Mouse (Mus musculus) left cerebral cortex, postnatal 36 days (tissue): Measurements from ENCODE around the gene 6430548M08Rik. TPM values are rescaled to one million over a fixed set of nuclear protein-coding genes. Genes with fewer than 3 reads are reported as not detected.

Experiments
- DNase-seq, 2 experiments: peaks; one replicate each; pipeline ENCODE4 v3.0.0; 2021 to 2022; ENCODE audit warnings: low spot score in 2 of 2, mixed read lengths in 1 of 2
- intact Hi-C: fragments of 180-260 bp; cut with DNase I; formaldehyde crosslinking; loops from one replicate; pipeline ENCODE4 v1.15.1; 2025
- total RNA-seq, 2 experiments: library from RNA; stranded (reverse); gene quantifications; 2 replicates each; pipeline ENCODE4 v1.2.3; 2021

The 6430548M08Rik gene
- 100 to 1,000 TPM; 246 to 248 TPM for total RNA-seq

DNA sequence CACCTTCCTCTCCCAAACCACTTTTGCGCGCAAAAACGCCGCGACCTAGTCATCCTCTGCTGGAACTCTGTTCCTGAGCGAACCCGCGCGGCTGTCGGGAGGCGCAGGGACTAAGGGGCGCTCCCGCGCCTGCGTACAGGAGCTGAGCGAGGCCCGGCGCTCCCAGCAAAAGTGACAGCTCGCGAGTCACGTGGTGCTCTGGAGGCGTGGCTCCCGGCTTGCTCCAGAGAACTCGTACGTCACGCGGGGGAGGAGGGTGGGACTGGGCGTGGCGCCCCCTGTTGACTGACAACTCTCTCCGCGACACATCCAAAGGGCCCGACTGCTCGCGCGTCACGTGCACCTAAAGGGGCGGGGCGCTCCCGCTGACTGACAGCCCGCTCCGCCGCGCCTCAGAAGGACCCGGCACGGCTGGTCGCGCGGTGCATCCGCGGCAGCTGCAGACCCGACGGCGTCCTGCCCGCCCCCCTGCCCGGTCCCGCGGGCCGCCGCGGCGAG lies at the start of gene 6430548M08Rik:
6430548M08Rik (plus strand) TSS at position 395 of the 498 bp plus-strand sequence.
- intact Hi-C loops: no loop called here
- peak; percentile 100 for DNase-seq

DNA sequence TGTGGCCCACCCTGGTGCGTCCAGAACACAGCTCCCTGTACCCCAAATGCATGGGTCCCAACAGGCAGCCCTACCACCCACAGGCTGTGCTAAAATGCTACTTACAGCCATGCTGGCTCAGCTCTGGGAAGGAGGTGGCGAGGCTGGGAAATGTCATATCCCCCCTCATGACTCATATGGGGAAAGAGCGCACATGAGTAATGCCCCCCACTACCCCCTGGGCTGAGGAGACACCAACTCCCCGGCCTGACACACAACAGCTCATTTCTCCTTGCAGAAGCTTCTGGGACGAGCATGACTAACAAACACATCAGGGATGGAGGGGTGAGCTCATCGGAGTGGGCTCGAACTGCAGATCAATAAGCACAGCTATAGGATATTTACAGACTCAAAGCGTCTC lies 48.3 kb upstream of the 6430548M08Rik start:
- no peak for DNase-seq
- intact Hi-C loops: no loop called here

DNA sequence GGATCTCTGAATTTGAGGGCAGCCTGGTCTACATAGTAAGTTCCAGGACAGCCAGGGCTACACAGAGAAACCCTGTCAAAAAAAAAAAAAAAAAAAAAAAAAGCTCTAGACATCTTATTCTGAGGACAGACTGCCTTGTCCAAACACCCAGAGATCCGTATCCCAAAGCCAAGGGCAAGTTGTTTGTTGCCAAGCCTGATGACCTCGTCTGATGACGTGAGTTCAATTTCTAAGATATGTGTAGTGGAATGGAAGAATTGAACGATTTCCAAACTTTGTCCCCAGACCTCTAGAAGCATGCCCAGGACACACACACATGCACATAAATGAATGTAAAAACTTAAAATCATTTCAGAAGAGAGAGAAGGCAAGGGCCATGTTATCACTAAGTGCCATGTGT lies 47.7 kb upstream of the 6430548M08Rik start:
- DNase-seq: no peak
- intact Hi-C loops: no loop called here

DNA sequence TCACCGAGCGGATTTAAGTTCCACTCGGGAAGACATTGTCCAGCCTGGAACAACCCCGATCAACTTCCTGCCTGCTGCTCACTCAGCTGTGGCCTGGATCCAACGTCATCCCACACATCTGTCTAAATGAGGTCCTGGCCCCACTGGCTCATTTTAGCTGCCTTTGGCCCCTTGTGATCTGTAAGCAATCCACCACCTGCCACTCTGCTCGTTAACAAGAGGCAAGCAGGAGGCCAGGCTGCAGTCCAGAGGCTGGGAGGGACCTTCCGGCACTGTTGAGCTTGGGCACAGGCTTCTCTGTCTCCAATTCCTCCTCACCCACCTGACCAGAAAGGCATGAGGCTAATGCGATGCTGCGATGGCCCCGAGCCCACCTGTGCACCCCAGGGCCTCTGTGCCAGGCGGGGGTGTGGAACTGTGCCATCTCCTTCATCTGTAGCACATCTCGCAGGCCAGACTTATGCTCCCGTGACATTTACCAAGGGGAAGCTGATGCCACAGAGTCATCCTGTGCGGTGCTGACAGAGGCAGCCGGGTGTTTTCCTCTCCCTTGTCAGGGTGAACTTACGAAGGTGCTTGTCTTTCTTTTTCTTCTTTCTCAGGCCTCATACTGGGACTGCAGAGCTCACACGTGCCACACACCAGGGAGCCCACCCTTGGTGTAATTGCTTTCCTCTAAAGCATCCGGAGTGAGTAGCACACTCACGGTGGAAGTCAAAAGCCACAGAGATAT lies 45.9 kb upstream of the 6430548M08Rik start:
- DNase-seq: no peak

DNA sequence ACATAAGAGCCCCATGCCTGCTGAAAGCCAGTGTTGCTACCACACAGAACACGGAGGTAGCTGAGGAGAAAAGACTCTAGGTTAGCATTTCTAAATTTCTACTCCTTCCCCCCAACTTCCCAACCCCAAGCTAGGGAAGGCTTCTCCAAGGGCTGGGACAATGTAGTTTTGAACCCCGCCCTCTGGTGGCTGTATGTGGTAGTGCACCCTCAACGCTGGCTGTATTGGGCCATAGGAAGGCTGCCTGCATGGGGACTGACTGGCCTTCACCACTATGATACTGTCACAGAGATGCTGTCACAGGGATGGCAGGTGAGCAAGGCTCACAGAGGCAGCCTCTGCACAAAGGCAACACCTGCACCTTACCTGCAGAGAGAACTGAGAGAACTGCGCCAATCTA lies 42.3 kb upstream of the 6430548M08Rik start:
- peak; percentile 69 to 81 for DNase-seq
- intact Hi-C loops: loop anchor here (2.0 to 10.0 kb wide), 3 partner anchors 79 to 287 kb away; partner anchors contain the start of gene Crispld2

More for the DNA sequence above, 45.9 kb upstream of the 6430548M08Rik start:
- intact Hi-C loops: no loop called here

DNA sequence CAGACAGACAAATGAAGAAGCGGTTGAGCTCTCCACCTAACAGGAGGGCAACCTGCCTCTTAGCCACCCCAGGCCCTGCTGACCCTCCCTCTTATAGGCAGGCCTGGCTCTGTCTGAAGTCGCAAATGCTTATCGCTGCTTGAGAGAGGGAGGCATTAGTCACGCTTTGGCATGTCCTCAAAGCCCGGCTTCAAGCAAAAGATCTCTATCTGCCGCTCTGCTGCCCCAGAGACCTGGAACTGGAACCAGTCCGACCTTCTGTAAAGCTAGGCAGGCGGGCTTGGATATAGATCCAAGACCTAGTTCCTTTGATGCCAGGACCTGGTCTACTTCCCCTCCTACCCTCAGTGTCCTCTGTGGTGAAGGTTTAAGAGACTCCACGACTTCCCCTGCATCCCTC lies 41.7 kb upstream of the 6430548M08Rik start:
- no peak for DNase-seq
- intact Hi-C loops: loop anchor here (5.0 to 10.0 kb wide), 2 partner anchors 80 to 287 kb away; partner anchors contain the start of gene Crispld2

DNA sequence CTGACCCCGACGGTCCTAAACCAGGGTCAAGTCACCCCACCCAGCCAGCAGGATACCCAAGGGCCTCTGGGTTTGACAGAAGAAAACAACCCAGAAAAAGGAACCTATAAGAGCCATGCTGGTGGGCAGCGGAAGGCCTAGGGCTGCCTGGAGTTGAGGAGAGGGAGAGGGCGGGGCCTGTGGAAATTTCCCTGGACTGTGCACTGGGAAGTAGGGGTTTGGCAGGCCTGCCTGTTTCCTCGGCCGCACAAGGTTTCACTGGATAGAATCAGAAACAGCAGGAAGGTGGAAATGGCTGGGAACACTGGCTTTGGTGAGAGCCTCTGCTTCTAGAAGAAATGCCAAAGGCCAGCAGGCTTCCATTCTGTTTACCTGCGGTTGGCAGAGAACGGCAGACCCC lies 41.1 kb upstream of the 6430548M08Rik start:
- intact Hi-C loops: loop anchor here (5.0 to 10.0 kb wide), 2 partner anchors 81 to 288 kb away; partner anchors contain the start of gene Crispld2
- no peak for DNase-seq

DNA sequence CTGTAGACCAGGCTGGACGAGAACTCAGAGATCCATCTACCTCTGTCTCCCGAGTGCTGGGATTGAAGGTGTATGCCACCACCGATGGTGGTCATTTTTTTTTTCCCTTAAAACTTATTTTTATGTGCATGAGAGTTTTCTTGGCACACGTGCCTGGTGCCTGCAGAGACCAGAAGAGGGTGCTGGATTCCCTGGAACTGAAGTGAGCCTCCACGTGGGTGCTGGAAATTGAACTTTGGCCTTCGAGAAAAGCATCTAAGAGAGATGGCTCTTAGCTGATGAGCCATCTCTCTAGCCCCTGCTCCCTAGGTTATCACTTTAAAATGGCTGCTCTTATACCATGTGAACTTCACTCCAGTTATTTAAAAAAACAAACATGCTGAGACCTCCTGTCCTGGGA lies 39.4 kb upstream of the 6430548M08Rik start:
- no peak for DNase-seq
- intact Hi-C loops: loop anchor here (5.0 to 10.0 kb wide), 2 partner anchors 82 to 290 kb away; partner anchors contain the start of gene Crispld2

DNA sequence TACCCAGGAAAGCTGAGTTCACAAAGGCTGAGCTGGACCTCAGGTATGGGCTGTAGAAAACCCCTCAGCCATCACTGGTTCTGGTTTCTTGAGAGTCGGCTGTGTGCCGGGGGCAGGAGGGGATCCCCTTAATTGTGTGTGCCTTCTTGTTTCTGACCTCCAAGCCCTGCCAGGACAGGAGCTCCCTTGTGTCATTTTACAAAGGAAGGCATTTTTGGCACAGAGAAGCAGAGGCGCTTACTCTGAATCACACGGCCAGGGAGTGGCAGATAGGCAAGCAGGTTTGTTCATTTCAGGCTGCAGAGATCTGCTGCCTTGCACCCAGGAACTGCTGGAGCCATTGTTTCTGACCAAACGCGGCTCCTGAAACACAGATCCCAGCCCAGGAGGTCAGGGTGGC lies 38.6 kb upstream of the 6430548M08Rik start:
- intact Hi-C loops: loop anchor here (10.0 kb wide), 1 partner anchor 291 kb away; no protein-coding TSS in a partner anchor
- DNase-seq: no peak

DNA sequence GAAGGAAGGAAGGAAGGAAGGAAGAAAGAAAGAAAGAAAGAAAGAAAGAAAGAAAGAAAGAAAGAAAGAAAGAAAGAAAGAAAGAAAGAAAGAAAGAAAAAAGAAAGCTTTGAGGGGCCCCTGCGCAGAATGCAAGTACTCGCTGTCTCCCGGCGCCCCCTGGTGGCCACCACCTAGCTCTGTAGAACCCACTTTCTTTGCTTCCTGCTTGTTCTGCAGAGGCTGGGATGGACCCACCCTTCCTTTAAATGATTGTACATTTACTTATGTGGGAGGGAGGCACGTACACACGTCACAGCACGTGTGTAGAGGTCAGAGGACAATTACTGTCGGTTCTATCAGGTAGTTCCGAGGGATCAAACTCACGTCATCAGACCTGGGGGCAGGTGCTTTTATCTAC lies 35.9 kb upstream of the 6430548M08Rik start:
- intact Hi-C loops: loop anchor here (2.0 to 10.0 kb wide), 2 partner anchors 133 to 293 kb away; no protein-coding TSS in a partner anchor
- DNase-seq: peak; percentile 59 to 71

DNA sequence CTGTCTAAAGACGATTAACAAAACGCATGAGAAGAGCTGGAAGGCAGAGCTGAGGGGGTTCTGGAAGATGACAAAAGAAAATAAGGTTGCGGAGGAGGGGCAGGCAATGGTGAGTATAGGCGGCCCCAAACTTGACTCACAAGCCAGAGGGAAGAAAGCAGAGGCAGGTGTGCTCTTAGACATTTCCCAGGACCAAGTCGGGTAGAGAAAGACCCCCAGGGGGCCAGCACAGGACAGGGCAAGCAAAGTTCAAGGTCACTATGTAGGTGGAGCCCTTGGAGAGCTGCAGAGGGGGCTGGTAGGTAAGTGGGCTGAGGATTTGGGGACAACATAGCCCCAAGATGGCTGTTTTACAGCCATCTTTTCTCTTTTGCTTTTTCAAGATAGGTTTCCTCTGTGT lies 34.6 kb upstream of the 6430548M08Rik start:
- no peak for DNase-seq
- intact Hi-C loops: loop anchor here (2.0 to 10.0 kb wide), 2 partner anchors 135 to 295 kb away; no protein-coding TSS in a partner anchor

DNA sequence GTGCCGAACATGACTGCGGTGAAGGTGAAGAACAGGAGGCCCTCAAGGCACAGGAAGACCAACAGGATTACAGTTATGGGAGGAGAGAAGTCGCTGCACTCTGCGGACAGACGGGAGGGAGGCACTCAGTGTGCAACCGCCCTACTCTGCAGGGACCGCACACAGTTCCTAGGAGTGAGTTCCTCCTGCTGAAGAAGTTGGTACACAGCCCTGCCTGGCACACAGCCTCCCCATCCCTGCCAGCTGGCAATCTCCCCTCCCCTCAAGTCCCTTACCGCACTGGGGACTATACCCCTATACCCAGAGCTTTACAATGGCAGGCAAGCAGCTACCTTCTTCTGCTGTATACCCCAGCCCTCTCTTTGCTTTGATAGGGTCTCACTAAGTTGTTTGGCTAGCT lies 30.7 kb upstream of the 6430548M08Rik start:
- DNase-seq: no peak
- intact Hi-C loops: no loop called here

DNA sequence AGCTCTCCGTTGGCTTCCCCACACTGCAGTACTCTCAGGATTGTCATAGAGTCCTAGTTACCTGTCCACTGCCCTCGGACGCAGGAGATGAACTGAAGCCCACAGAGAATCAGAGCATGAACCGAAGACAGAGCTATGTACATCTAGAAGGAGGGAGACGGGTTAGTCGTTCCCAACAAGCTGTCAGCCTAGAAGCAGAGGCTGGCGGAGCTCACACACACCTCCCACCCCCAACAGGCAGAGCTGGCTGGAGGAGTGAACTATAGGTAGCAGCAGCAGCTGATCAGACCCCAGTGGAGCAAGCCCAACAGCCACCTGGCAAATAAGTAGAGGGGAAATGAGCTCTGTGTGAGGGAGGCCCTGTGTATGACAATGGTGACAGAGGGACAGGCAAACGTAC lies 29.2 kb upstream of the 6430548M08Rik start:
- intact Hi-C loops: no loop called here
- peak in 1 of 2 experiments; percentile 25 for DNase-seq

DNA sequence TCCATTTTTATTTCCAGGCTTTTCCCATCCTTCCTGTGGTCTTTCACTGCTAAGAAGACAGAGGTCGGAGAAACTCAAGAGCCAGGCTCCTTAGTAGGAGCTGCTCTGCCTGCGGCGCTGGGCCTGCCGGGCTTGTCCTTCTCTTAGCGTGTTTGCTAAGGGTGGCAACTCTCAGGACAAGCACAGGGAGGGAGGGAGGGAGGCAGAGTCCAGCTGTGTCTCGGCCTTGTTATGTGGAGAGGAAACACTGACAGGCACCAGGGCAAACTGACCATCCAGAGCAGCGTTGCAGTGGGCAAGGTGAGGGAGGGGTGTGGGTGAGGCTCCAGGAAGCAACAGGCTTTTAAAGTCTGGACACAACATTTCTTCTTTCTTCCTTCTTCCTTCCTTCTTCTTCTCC lies 24.4 kb upstream of the 6430548M08Rik start:
- intact Hi-C loops: no loop called here
- no peak for DNase-seq

DNA sequence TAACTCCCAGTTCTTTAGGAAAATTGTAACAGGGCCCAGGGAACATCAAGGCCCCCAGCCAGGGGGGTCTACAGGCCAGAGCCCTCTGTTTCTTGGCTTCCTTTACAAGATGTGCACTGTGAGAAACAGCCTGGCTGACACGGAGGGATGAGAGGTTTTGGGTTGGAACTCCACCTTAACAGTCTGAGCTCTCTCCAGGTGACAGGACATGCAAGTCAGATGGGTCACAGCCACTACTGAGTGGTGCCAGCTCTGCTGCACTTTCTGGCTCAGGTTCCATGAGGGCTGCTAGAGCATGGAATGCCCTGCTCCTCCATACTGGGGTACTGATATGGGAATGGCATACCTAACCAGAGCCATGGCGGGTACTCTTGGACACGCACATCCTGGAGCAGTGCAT lies 22.9 kb upstream of the 6430548M08Rik start:
- intact Hi-C loops: no loop called here
- no peak for DNase-seq

DNA sequence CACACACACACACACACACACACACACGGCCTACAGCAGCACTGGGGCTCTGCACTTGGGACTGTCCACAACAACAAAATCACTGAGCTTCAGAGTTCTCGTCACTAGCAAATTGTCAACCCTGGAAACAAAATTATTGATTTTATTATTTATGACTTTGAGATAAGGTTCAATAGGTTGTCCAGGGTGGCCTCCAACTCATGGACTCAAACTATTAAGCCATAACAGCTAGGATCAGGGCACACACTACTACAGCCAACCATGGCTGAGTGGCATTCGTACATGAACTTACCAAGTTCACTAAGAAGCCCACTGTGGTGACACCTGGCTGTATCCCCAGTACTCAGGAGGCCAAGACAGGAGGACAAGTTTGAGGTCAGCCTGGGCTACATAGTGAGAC lies 20.8 kb upstream of the 6430548M08Rik start:
- DNase-seq: no peak
- intact Hi-C loops: no loop called here

DNA sequence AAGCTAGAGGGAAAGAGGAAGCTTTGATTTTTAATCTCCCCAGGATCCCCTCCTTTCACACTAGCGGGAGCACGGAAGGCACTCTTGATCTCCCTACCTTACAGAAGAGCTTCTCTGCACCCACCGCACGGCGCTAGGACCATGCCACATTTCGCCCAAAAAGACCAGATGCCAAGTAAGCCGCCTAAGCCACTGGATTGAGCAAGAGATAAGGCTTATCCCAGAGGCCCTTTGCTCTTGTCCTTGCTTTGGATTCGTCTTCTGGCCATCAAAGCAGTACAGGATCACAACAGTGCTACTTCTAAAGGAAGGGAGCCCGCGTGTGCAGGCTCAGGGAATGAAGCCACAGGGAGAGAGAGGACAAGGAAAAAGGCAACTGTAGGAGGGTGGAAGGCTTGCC lies 19.2 kb upstream of the 6430548M08Rik start:
- intact Hi-C loops: no loop called here
- no peak for DNase-seq

DNA sequence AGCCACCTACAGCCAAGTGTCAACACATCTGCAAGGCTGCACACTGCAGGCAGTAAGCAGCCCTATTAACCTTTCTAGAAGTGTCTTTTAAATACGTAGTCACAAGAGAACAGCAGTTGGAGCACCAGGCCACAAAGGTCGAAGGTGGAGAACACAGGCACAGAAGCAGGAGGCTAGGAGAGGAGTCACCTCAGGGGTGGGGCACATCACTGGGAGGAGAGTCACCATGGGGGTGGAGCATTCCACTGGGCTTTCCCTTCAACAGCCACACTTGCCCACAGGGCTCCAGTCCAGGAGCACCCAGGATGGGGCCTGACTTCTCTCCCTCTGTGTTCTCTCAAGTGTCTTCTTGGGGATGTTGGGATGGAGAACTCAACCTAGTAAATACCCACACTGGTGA lies 17.5 kb upstream of the 6430548M08Rik start:
- intact Hi-C loops: no loop called here

DNA sequence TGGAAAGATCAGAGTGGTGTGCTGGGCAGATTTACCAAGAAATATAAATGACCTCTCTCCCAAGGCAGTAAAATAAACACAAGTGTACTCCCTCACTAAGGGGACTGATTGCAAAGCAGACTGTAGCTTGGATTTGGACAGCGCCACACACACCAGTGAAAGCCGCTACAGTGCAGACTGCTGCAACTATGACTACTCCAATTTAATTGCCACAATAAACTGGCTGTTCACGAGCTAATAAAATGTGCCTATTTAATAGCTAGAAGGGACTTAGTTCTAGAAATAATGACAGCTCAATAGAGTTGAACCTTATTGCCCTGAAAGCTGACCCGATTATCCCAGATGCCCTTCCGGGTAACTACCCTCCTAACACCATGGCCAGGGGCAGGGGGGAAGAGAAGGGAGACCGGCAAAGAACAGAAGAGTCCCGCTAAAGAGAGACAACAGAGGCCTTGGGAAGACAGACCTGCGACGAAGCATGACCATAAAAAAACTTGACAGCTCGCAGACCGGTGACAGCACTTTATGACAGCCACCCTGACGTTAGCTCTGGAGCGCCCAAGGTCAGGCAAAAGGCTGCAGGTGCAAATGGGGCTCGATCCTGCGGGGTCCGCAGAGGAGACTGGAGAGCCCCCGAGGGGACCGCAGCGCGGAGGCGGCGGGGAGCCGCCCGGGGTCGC lies 13.4 kb upstream of the 6430548M08Rik start:
- no peak for DNase-seq
- intact Hi-C loops: no loop called here

More for the DNA sequence above, 17.5 kb upstream of the 6430548M08Rik start:
- no peak for DNase-seq
